Mouse (Mus musculus): Measurements from ENCODE around the gene Phactr1.

GRCm38 (mm10) chr13:42953071-42953470 lies 272.6 kb downstream of the Phactr1 start:
- TF ChIP-seq GATA1 (IDR thresholded peaks at IDR 0.05; ENCODE audit: low read length), result no peak
- TF ChIP-seq TAL1 (IDR thresholded peaks at IDR 0.05; ENCODE audit: low read length), result no peak

Measured in erythroblast, embryonic 14.5 days (primary cell).